Mouse (Mus musculus) heart, adult 18-20 months (tissue): Measurements from ENCODE around the gene Anapc15. TPM values are rescaled to one million over a fixed set of nuclear protein-coding genes. Genes with fewer than 3 reads are reported as not detected.
"Not testable (repeated sequence)": the region's sequence is repeated elsewhere in the genome, so short reads cannot be mapped to it uniquely, and the experiment has no call there.

Experiments used
- DNase-seq, 2 experiments: peaks; one replicate each; pipeline ENCODE4 v3.0.0; 2021 to 2022; ENCODE audit warnings: mixed read lengths in 1 of 2
- total RNA-seq, 2 experiments: library from RNA; stranded (reverse); gene quantifications; 2 replicates each; pipeline ENCODE4 v1.2.3; 2021

Gene Anapc15
- total RNA-seq, 2 experiments from 2014 or later, result 16.8 to 17.2 TPM

DNA sequence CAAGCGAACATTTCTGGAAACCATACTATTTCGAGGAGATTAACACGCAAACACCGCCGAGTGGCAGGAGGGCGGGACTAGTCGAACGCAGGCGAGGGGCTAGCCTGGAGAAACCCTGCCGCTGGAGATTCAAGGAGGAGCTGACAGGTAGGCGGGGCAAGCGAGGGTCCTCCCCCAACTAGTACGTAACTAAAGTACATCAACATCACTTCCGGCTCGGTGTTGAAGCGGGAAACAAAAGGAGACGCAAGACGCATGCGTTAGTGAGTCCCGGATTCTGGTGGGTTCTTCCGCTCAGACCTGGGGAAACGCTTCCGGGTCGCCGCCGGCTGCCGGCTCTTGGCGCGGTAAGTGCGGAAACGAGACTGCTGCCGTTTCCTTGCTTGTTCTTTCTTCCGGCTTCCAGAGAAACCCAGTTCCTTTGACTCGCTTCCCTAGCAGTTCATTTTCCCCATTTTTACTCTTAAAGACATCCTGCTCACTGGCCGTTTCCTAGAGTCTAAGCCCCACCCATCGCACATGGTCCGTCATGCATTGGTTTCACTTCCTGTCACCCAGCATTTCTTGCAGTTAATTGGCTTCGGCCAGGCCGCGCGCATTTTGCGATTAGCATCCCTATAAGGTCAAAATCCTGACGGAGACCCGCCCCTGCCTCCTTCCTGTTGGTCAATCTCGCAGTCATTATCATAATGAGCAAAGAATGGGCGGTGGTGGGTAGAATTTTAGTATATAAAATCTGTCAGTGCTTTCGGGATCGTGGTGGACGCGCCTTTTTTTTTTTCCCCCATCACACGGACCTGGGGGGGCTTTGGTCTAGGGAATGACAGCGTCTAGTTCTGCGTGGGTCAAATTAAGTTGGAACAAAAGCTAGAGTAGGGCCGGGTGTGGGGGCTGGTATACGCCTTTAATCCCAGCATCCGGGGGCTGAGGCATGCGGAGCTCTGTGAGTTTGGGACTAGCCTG lies 32.9 kb downstream of the Anapc15 start:
- peak; percentile 97 to 99 for DNase-seq

DNA sequence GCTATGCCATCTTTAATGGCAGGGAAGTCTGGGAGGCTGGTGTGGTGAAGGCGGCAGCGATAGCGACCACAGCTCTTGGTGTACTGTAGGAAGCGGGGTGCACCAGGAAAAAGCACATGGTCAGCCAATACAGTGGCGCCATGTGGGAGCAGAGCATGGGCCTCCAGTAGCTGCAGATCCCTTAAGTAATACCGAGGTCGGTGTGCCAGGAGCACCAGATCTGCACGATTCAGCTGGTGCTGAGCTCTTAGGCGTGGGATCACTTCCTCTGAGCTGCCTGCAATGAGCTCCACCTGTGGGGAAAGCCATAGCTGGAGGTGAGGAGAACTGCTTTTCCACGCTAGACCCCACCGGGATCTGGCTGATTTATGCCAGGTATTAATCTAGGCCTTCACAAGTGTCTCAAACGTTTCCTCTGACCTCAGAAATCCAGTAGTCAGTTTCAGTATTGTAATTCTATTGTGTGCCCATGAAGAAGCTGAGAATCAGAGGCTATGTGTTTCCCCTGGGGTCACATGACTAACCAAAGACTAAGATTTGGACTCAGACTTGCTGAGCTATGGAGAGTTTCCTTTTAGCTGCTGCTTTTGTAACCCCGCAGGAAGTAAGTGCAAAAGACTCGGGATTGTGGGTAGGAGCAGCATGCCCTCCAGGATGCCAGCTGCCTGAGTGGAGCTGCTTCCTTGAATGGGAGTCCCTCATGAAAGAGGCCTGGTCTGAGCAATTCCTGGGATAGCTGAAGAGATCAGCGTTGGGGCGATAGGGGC lies 37.0 kb downstream of the Anapc15 start:
- DNase-seq, result peak in 1 of 2 experiments; percentile 61

DNA sequence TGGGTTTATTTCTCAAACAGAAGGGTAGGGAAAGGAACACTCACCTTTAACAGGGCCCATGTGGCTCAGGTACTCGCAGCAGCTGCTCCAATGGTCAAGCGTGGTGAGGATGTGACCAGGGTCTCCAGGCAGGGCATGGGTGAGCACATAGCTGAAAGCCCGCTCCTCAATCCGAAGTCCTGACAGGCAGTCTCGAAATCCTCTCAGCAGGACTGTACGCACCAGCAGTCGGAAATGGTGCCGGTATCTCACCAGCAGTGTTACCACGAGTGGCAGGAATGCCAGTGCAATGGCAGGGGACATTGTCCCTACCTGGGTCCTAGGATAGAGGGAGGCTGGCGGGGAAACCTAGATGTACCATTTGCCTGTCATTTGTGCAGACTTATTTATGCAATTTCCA lies 38.5 kb downstream of the Anapc15 start:
- no peak for DNase-seq

DNA sequence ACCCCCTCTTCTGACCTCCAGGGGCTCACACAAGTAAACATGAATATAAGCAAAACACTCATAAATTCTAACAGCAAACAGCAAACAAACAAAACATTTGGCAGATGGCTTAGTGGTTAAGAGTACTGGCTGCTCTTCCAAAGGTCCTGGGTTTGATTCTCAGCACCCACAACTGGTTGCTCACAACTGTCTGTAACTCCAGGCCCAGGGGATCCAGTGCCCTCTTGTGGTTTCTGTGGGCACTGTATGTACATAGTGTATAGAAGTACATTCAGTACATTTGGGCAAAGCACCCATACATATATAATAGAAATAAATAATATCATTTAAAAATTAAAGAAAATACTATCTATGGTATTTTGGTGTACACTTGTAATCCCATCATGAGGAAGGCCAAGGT lies 39.3 kb downstream of the Anapc15 start:
- no peak for DNase-seq

DNA sequence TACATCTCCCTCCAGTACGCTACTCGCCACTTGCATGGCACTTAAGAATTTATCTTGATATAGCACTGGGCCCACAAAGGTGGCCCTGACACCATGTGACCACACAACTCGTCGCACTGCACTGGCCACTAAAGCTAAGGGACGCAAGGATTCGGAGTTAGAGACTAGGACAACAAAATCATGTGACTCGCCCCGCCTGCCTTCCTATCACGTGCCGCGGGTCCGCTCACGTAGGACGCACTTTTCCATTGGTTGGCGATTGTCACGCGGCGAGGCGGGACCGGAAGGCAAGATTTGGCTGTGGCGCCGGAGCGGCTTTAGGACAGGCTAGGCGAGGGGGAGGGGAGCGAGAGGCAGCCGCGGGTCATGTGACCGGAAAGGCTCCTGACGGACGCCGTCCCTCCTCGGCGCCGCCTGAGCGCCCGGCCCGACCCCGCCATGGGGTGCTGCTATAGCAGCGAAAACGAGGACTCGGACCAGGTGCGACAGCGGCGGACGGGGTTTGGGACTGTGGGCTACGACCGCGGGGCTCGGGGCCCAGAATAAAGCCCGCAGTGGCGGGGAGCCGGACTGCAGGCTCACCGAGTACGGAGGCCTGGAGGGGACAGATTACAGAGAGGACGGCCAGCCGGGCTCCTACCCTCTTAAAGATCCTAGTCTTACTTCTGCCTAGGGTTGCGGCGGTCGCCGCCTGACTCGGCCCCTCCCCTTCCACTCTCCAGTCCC lies 42.2 kb downstream of the Anapc15 start, which contains the start of gene Lamtor1:
TSS of gene Lamtor1 (plus strand) at position 344 of the 726 bp plus-strand sequence.
- DNase-seq, result peak; percentile 99 to 100

DNA sequence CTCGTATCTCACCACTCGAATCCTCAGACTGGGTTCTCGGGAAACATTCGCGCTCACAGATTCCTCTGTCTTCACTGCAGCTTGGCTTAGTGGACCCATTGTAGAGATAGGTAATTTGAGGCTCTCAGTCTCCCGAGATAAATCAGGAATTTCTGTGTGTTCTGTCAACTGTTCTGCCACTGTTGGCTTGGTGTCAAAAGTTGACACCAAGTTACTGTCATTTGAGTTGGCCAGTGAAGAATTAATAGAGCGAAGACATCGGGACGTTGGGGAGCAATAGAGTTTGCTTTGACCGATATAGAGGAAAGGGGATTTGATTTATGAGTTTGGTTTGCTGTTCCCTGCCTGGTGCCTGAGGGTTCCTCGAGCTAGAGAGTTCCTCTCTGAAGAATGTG lies 42.8 kb downstream of the Anapc15 start, which contains the start of gene Tomt:
TSS of gene Tomt (minus strand) at position 73 of the 395 bp plus-strand sequence.
- DNase-seq, result no peak

DNA sequence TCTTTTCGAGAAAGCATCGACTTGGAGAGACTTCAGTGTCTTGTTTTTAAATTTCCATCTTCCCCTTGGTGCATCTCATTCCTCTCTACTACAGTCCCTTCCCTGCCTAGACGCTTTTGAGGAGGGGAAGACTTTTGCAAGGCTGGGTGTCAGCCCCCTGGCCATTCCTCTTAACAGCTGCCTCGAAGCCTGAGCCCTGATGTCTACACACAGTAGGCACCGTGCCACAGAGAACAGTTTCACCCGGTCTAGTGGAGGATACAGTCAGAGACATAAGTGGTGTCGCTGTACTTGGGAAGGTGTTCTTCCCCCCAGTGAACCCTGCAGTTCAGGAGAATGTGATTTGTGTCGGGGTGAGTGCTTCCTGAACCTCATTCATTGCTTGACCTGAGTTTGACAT lies 43.2 kb downstream of the Anapc15 start:
- peak in 1 of 2 experiments; percentile 36 for DNase-seq

DNA sequence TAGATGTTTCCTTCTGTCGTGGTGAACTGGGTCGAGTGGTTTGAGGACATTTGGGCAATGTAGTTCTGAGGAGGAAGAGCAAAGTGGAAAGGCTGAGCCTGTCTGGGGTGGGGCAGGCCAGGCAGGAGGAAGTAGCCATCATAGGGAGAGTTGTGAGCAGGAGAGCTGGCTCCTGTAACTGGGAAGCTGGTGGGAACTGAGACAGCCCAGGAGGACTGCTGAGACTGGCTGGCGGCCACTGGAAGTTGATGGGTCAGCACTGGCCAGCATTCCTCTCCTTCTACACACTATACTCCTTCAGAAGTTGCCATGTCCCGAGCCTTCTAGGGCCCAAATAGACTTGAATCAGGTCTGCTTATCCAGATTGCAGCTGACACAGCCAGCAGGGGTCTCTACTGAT lies 44.9 kb downstream of the Anapc15 start:
- DNase-seq, result peak; percentile 39 to 67

DNA sequence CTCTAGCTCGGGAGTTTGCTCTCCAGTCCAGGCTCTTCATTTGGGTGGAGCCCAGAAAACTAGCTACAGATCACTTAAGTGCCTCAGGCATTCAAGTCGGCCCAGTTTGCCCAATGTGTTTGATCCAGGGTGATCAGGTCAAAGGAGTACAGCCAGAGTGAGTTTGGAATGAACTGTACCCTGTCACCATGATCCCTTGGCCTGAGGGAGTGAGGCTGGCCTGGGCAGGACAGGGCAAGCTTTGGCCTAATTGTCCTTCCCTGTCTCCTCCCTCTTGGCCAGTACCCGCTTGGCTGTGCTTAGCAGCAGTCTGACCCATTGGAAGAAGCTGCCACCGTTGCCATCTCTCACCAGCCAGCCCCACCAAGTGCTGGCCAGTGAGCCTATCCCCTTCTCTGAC lies 46.6 kb downstream of the Anapc15 start:
- DNase-seq, result peak; percentile 22 to 71

DNA sequence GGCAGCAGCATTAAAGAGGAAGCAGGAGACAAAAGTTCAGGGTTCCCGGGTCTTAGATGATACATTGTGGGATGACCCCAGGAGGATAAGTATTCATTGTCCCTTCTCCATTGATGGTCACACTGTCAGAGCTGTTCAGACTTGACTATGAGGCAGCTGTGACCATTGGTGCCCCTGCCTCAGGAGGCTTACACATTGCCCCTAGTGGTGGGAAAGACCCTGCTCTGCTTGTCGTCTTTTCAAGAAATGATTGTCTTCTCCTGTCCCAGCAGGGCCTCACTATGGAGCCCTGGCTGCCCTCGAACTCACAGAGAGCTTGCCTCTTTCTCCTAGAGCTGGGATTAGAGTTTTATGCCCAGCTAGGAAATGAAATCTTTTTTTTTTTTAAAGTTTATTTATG lies 48.5 kb downstream of the Anapc15 start:
- no peak for DNase-seq

DNA sequence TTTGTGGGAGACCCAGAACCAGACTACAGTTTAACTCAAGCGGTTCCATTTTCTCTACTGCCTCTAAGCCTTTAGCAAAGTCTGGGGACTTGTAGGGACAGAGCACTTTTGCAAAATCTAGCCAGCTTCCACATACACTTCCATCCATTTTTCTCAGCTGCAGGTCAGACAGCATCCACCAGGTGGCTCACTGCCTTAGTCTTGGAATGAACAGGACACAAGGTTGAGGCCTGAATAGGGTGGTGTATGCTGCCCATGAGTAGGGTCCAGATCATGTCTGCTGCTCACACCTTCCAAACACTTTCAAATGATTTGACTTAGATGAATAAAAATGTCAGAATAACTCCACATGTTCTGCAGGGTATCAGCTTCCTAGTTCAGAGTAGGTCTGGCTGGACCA lies 54.6 kb downstream of the Anapc15 start:
- DNase-seq, result peak; percentile 45 to 85

DNA sequence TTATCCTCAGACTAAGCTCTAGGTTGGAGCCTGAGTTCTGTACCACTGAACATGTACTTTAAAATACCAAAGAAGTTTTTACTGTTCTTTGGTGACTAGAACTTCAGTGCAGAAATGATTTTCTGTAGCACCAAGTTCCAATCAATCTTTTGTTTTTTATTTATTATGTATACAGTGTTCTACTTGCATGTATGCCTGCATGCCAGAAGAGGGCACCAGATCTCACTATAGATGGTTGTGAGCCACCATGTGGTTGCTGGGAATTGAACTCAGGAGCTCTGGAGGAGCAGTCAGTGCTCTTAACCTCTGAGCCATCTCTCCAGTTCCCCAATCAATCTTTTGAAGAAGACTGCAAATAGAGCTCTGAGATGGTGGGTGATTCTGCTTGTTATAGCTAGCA lies 62.4 kb downstream of the Anapc15 start:
- not testable (repeated sequence) for DNase-seq

DNA sequence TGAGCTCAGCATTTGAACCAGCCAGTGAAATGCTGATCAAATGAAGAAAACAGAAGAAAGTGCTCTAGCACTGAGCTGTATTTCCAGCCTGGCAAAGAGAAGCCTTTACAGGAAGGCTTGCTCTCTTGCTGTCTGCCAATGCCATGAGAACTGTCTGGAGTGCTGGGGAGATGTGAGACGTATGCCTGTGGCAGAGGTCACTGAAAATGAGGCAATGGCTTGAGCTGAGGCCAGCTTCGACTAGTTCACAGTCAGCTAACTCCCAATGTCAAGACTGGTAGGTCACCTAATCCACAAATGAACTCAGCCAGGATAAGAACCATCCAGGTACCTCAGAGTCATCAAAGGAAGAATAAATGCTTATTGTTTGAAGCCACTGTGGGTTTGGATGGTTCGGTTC lies 64.6 kb downstream of the Anapc15 start:
- DNase-seq, result peak in 1 of 2 experiments; percentile 29

DNA sequence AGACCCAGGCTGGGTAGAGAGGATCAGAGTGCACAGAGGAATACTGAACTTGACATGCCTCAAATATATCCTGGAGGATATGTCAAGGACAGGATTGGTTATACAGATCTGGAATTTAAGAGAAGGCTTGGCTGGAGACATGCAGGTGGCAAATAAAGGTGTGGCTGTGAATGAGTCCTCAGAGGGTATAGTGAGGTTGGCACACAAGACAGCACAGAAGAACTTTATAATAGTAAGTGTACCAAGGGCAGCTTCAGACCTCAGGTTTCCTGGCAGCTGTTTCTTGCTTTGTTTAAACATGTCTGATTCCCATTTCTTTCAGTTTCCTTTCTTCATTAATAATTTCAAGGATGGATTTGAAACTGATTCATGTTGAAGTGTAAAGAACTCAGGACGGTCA lies 69.0 kb downstream of the Anapc15 start:
- no peak for DNase-seq

DNA sequence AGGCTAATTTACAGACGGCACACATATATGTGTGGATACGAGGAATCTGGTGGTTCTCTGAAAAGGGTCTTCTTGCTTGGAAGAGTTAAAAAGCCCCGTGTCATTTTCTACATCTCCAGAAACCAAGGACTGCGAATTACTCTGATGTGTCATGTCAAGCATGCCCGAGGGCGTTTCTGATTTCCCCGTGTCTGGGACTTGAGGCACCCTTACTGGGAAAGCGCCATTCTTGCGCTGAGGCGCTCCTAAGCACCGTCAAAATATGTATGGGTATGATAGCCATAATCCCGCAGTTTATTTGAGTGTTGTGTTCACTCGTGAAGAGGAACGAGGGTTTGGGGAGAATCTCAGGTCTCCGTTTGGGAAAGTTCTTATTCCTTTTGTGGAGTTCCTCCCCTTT lies 69.8 kb downstream of the Anapc15 start:
- DNase-seq, result no peak

DNA sequence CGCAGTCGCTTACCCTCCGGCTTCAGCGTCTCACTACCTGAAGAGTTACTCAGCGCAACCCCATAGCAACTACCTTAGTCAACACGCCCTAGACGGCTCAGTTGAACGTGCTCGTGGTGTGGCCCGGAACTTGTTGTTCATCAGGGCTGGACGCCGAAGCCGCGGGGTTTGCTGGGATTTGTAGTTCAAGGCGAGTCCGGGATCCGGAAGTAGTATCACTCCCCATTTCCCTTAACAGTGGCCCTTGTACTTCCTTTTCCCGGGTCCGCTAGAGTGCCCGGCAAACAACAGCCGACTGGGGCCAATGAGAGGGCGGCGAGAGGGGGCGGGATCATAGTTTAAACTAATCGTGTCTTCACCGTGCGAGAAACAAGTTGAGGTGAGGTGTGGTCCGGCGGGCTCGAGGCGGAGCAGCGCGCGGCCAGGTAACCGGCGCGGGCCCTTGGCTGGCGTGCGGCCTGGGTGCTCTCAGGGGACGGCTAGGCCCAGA lies 70.3 kb downstream of the Anapc15 start, which contains the start of the genes Lrrc51 and Numa1:
TSS of gene Lrrc51 (minus strand) at position 145 of the 490 bp plus-strand sequence.
TSS of gene Numa1 (plus strand) at position 361 of the 490 bp plus-strand sequence.
- DNase-seq, result peak; percentile 99

DNA sequence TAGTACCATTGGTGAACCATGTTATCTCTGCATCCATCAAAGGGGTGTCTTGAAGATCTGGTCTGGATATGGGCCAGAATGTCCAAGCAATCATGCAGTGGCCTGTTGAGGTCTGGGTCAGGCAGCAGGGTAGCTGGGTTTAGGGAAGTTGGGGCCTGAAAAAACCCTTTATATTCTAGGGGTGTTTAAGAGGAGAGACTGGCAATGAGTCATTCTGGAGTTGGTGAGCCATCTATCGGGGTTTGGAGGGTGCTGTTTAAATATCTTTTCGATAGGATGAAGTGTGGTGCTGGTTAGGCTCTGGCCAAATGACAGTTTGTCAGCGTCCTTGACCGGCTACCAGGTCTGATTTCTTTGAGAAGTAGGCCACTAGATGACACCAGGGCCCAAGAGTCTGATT lies 72.4 kb downstream of the Anapc15 start:
- DNase-seq, result no peak

DNA sequence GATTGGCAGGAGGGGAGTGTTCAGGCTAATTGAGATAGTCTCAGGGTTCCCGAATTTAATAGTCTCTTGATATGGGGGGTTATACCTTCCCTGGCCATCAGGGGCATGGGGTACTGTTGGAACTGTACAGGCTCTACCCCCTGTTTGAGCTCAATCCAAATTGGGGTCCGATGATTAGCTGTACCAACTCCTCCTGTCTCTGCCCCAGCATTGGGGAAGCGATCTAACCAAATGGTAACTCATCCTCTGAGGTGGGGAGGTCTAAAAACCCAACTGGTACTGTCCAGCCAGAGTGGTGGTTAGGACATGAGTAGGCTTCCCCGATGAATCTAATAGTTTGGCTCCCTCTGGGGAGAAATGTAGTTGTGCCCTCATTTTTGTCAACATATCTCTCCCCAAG lies 73.5 kb downstream of the Anapc15 start:
- no peak for DNase-seq

DNA sequence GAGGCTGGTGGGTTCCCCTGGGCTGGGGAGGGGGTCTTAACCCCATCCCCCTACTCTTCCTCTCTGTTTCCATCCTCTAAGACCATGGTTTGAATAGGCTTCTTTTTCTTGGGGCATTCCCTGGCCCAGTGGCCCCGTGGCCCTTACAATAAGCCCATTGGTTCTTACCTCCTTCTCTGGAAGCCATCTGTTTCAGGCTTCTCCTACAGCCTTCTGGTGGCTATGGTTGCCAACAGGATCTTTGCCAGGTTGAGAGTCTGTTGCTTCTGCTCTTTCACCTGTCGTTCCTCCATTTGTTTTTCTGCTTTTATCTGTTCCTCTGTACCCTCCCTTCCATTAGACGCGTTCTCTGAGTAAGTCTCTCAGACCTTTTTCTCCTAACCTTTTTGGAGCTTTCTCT lies 74.1 kb downstream of the Anapc15 start:
- no peak for DNase-seq

DNA sequence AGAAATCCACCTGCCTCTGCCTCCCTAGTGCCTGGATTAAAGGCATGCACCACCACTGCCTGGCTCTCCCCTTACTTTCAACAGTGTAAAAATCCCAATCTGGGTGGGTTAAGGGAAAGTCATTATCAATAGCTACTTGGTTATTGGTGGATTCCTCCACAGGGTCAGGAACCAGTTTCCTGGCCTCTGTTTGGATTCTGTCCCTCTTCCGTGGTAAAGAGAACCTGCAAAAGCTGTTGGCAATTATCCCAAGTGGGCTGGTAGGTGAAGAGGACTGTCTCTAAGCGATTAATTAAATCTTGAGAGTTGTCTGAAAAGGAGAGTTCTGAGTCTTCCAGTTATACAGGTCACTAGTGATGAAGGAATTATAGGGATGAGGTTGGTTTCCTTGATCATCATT lies 74.8 kb downstream of the Anapc15 start:
- DNase-seq, result no peak

DNA sequence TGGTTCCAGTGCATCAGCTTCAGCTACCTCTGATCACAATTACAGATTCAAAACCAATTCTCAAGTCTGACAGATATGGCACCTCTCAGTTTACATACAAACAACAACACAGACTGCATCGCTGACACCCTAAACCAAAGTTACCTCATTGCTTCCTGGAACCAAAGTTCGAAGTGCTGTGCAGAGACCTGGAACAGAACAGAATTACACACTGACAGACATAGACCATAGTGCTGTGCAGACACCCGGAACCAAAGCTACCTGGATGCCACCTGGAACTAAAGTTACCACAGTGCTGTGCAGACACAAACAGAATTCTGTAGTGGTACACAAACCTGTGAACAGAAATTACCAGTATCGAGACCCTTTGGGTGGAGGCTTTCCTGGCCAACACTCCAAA lies 76.2 kb downstream of the Anapc15 start:
- DNase-seq, result no peak

DNA sequence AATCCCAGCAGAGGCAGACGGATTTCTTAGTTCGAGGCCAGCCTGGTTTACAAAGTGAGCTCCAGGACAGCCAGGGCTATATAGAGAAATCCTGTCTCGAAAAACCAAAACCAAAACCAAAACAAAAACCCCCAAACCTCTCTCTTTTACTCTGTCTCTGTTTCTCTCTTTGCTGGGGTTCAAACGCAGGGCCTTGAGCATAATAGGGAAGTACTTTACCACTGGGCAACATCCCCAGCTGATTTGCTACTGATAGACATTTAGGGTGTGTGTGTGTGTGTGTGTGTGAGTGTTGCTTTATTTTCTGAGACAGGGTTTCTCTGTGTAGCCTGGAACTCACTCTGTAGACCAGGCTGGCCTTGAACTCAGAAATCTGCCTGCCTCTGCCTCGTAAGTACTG lies 85.5 kb downstream of the Anapc15 start:
- DNase-seq, result not testable (repeated sequence)
